In the genomic region with DNA sequence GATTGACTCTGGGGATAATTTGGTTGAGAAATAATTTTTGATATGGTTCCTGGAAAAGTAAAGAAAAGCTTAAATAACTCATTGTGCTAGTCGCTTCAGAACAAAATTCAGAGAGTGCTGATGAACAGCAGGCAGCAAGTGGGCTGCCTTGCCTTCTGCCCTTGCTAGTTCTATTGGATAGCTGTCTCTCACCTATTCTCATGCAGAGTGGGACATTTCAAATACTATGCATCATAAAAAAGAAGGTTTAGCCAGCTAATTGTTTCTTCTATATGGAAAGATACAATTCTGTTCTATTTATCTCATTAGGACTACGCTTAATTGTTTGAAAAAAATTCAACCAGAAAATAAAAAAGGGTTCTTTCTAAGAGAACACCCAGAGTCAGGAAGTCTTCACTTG, we compare ENCODE assay signal across 25 mouse cellular contexts.
"Had no signal": no experiment of that assay in that cellular context is flagged by ENCODE, and none has a peak within 500 bp of the region (broad histone marks: within the 10 kb centered on the region; RNA-seq: fewer than 3 reads in every experiment).

No protein-coding gene starts in this region.

- H3K27ac ChIP-seq: embryonic facial prominence, embryonic 10.5 days; embryonic facial prominence, embryonic 12.5 days; embryonic facial prominence, embryonic 13.5 days; embryonic facial prominence, embryonic 15.5 days; forebrain, embryonic 10.5 days; forebrain, embryonic 12.5 days; forebrain, embryonic 13.5 days; forebrain, embryonic 15.5 days; gastrocnemius, adult 2 months; heart, adult 2 months; heart, embryonic 10.5 days had no signal

- H3K9ac ChIP-seq: embryonic facial prominence, embryonic 12.5 days; embryonic facial prominence, embryonic 13.5 days; embryonic facial prominence, embryonic 15.5 days; forebrain, embryonic 12.5 days; forebrain, embryonic 13.5 days; forebrain, embryonic 15.5 days; forebrain, postnatal 0 days had no signal

- H3K4me3 ChIP-seq: embryonic facial prominence, embryonic 10.5 days; embryonic facial prominence, embryonic 12.5 days; embryonic facial prominence, embryonic 13.5 days; embryonic facial prominence, embryonic 15.5 days; erythroblast, embryonic 14.5 days; forebrain, embryonic 10.5 days; forebrain, embryonic 12.5 days; forebrain, embryonic 13.5 days; forebrain, embryonic 15.5 days; gastrocnemius, adult 2 months; heart, adult 2 months; heart, embryonic 10.5 days had no signal

- H3K4me1 ChIP-seq: embryonic facial prominence, embryonic 10.5 days; embryonic facial prominence, embryonic 12.5 days; embryonic facial prominence, embryonic 13.5 days; embryonic facial prominence, embryonic 15.5 days; forebrain, embryonic 10.5 days; forebrain, embryonic 12.5 days; forebrain, embryonic 13.5 days; forebrain, embryonic 15.5 days; heart, embryonic 10.5 days had no signal

- H3K9me3 ChIP-seq: embryonic facial prominence, embryonic 10.5 days; embryonic facial prominence, embryonic 12.5 days; embryonic facial prominence, embryonic 13.5 days; embryonic facial prominence, embryonic 15.5 days; forebrain, embryonic 10.5 days; forebrain, embryonic 12.5 days; forebrain, embryonic 13.5 days; forebrain, embryonic 15.5 days; heart, embryonic 10.5 days had no signal

- ATAC-seq: forebrain, embryonic 13.5 days; forebrain, embryonic 14.5 days; forebrain, embryonic 15.5 days; forebrain, embryonic 16.5 days; forebrain, postnatal 0 days had no signal

- DNase-seq: cerebellum, postnatal 10 days; cerebellum, postnatal 14 days; cerebellum, postnatal 25 days; cerebellum, postnatal 36 days; embryo, embryonic 11 days; forebrain, postnatal 0 days; gastrocnemius, adult 2 months; gastrocnemius, postnatal 10 days; gastrocnemius, postnatal 14 days; gastrocnemius, postnatal 25 days; gastrocnemius, postnatal 36 days; heart, adult 11 months; heart, adult 2 months had no signal

- H3K36me3 ChIP-seq: embryonic facial prominence, embryonic 10.5 days; embryonic facial prominence, embryonic 12.5 days; embryonic facial prominence, embryonic 13.5 days; embryonic facial prominence, embryonic 15.5 days; forebrain, embryonic 10.5 days; forebrain, embryonic 12.5 days; forebrain, embryonic 15.5 days; heart, embryonic 10.5 days had no signal
